Mouse (Mus musculus) lung, embryonic 14.5 days (tissue): Measurements from ENCODE around the gene Dnaaf1. TPM values are rescaled to one million over a fixed set of nuclear protein-coding genes. Genes with fewer than 3 reads are reported as not detected.

Experiments
- ATAC-seq: fragments of 200-750 bp; cut with Nextera tagmentation; 2 replicates; pipeline ENCODE4 v1.8.0; 2017; ENCODE audit warnings: mild to moderate bottlenecking, moderate TSS enrichment, moderate library complexity; ENCODE audit not compliant: insufficient read depth
- DNase-seq: peaks from one replicate; pipeline ENCODE4 v3.0.0-alpha.2; 2015
- H3K27ac ChIP-seq: fragments of 300-500 bp; sonication (generic); 2 replicates; pipeline ENCODE4 v1.5.1; 2014; ENCODE audit warnings: low read depth, mild to moderate bottlenecking, moderate library complexity
- H3K27me3 ChIP-seq: fragments of 300-500 bp; sonication (generic); 2 replicates; pipeline ENCODE4 v1.6.1; 2014; ENCODE audit warnings: low read length, control low read depth; ENCODE audit not compliant: insufficient read depth
- H3K36me3 ChIP-seq: fragments of 300-500 bp; sonication (generic); 2 replicates; pipeline ENCODE4 v1.6.1; 2014; ENCODE audit warnings: control low read depth; ENCODE audit not compliant: insufficient read depth
- H3K4me1 ChIP-seq: fragments of 300-500 bp; sonication (generic); 2 replicates; pipeline ENCODE4 v1.6.1; 2014; ENCODE audit warnings: antibody characterized with exemption, control low read depth; ENCODE audit not compliant: insufficient read depth
- H3K4me2 ChIP-seq: fragments of 300-500 bp; sonication (generic); 2 replicates; pipeline ENCODE4 v1.6.1; 2014; ENCODE audit warnings: mild to moderate bottlenecking
- H3K4me3 ChIP-seq: fragments of 300-500 bp; sonication (generic); 2 replicates; pipeline ENCODE4 v1.5.1; 2014; ENCODE audit warnings: low read depth, low read length
- H3K9ac ChIP-seq: fragments of 300-500 bp; sonication (generic); 2 replicates; pipeline ENCODE4 v1.6.1; 2014
- H3K9me3 ChIP-seq: fragments of 300-500 bp; sonication (generic); 2 replicates; pipeline ENCODE4 v1.6.1; 2016; ENCODE audit warnings: low read depth, low read length, control low read depth
- CTCF ChIP-seq: IDR thresholded peaks from 2 replicates; pipeline ENCODE4 v1.5.1; 2016; ENCODE audit warnings: antibody characterized with exemption, low read depth
- WGBS: fragments of 180-500 bp; shearing (Covaris S2); extraction: QIAGEN DNeasy Blood & Tissue Kit; methylation state at CpG from one replicate; pipeline ENCODE4 v1.1.7; 2014; 5-methylcytosine and 5-hydroxymethylcytosine counted together
- polyA plus RNA-seq: library from polyadenylated mRNA; unstranded; fragments of >200 nt; fragmentation: Nextera tagmentation; extraction: Ambion mirVana; gene quantifications from 2 replicates; pipeline ENCODE4 v1.2.1, GENCODE M21; 2014

Gene Dnaaf1
- polyA plus RNA-seq, 1 experiment from 2014 or later, result not detected

- Histone ChIP-seq H3K9me3 (no peaks in the 10 kb centered on the region), H3K27ac (no peak within 1 kb of the TSS), H3K4me2 (no peak within 1 kb of the TSS), H3K36me3 (no peaks in the 10 kb centered on the region), H3K4me1 (no peaks in the 10 kb centered on the region), H3K9ac (no peak within 1 kb of the TSS), H3K27me3 (no peaks in the 10 kb centered on the region), H3K4me3 (no peak within 1 kb of the TSS)
- TF ChIP-seq CTCF, result no peak
- WGBS, result 76% methylated on average over 26 of the region's 26 CpGs
- ATAC-seq (no peak), DNase-seq (no peak)
These were observed 37.4 kb downstream of the Dnaaf1 start, which contains the start of gene Adad2 for GRCm38 (mm10) chr8:119612471-119612870. Adad2 (plus strand) TSS chr8:119612747.

- WGBS, result 67% methylated on average over 14 of the region's 14 CpGs
- ATAC-seq, result no peak
These were observed 40.1 kb downstream of the Dnaaf1 start for GRCm38 (mm10) chr8:119615096-119615495.

GRCm38 (mm10) chr8:119616358-119616757, 41.3 kb downstream of the Dnaaf1 start:
- Histone ChIP-seq H3K27me3 (no peaks in the 10 kb centered on the region), H3K4me2 (no peak overlapping the region), H3K4me1 (no peaks in the 10 kb centered on the region), H3K9ac (no peak overlapping the region), H3K9me3 (no peaks in the 10 kb centered on the region), H3K27ac (no peak overlapping the region), H3K36me3 (no peaks in the 10 kb centered on the region), H3K4me3 (no peak overlapping the region)
- no peak for TF ChIP-seq CTCF
- ATAC-seq, result no peak
- WGBS, result 56% methylated on average over 7 of the region's 7 CpGs
- DNase-seq, result no peak

More at GRCm38 (mm10) chr8:119615096-119615495, 40.1 kb downstream of the Dnaaf1 start:
- no peaks in the 10 kb centered on the region for H3K27me3 ChIP-seq
- no peak for TF ChIP-seq CTCF
- no peak overlapping the region for H3K9ac ChIP-seq
- no peak overlapping the region for H3K27ac ChIP-seq
- no peaks in the 10 kb centered on the region for H3K9me3 ChIP-seq
- H3K36me3 ChIP-seq, result no peaks in the 10 kb centered on the region
- no peak for DNase-seq
- H3K4me3 ChIP-seq, result no peak overlapping the region
- no peak overlapping the region for H3K4me2 ChIP-seq
- no peaks in the 10 kb centered on the region for H3K4me1 ChIP-seq

- Histone ChIP-seq H3K4me1 (no peaks in the 10 kb centered on the region), H3K9ac (no peak overlapping the region), H3K36me3 (no peaks in the 10 kb centered on the region), H3K4me3 (no peak overlapping the region), H3K27ac (no peak overlapping the region), H3K27me3 (no peaks in the 10 kb centered on the region), H3K9me3 (no peaks in the 10 kb centered on the region), H3K4me2 (no peak overlapping the region)
- no peak for ATAC-seq
- WGBS, result 82% methylated on average over 4 of the region's 4 CpGs
- DNase-seq, result no peak
- TF ChIP-seq CTCF, result no peak
These were observed 41.8 kb downstream of the Dnaaf1 start for GRCm38 (mm10) chr8:119616811-119617210.

- ATAC-seq, result no peak
- no peak overlapping the region for H3K27ac ChIP-seq
- 79% methylated on average over 5 of the region's 5 CpGs for WGBS
- no peak for TF ChIP-seq CTCF
- DNase-seq, result no peak
- H3K9ac ChIP-seq, result no peak overlapping the region
- no peaks in the 10 kb centered on the region for H3K27me3 ChIP-seq
- no peaks in the 10 kb centered on the region for H3K4me1 ChIP-seq
- H3K36me3 ChIP-seq, result no peaks in the 10 kb centered on the region
- no peak overlapping the region for H3K4me3 ChIP-seq
- H3K4me2 ChIP-seq, result no peak overlapping the region
- H3K9me3 ChIP-seq, result no peaks in the 10 kb centered on the region
These were observed 42.6 kb downstream of the Dnaaf1 start for GRCm38 (mm10) chr8:119617586-119617985.

GRCm38 (mm10) chr8:119618887-119619286, 43.9 kb downstream of the Dnaaf1 start:
- DNase-seq (no peak), ATAC-seq (no peak)
- H3K9me3 ChIP-seq, result no peaks in the 10 kb centered on the region
- H3K4me1 ChIP-seq, result no peaks in the 10 kb centered on the region
- 40% methylated on average over 5 of the region's 5 CpGs for WGBS
- H3K27me3 ChIP-seq, result no peaks in the 10 kb centered on the region
- H3K9ac ChIP-seq, result no peak overlapping the region
- no peaks in the 10 kb centered on the region for H3K36me3 ChIP-seq
- no peak overlapping the region for H3K4me2 ChIP-seq
- H3K4me3 ChIP-seq, result no peak overlapping the region
- no peak for TF ChIP-seq CTCF
- H3K27ac ChIP-seq, result no peak overlapping the region

- Histone ChIP-seq H3K4me3 (no peak overlapping the region), H3K27me3 (no peaks in the 10 kb centered on the region), H3K27ac (no peak overlapping the region), H3K4me1 (no peaks in the 10 kb centered on the region), H3K9ac (no peak overlapping the region), H3K4me2 (no peak overlapping the region), H3K36me3 (no peaks in the 10 kb centered on the region), H3K9me3 (no peaks in the 10 kb centered on the region)
- no peak for DNase-seq
- no peak for ATAC-seq
- TF ChIP-seq CTCF, result no peak
- 59% methylated on average over 6 of the region's 6 CpGs for WGBS
These were observed 45.2 kb downstream of the Dnaaf1 start for GRCm38 (mm10) chr8:119620116-119620840.
